Mouse (Mus musculus) midbrain, embryonic 11.5 days (tissue): ENCODE data around the gene Acox2. TPM values are rescaled to one million over a fixed set of nuclear protein-coding genes. Genes with fewer than 3 reads are reported as not detected.
"Not testable (repeated sequence)": the region's sequence is repeated elsewhere in the genome, so short reads cannot be mapped to it uniquely, and the experiment has no call there.

Experiments used
- ATAC-seq: fragments of 200-750 bp; cut with Nextera tagmentation; 2 replicates; pipeline ENCODE4 v1.8.0; 2017; ENCODE audit warnings: moderate TSS enrichment, moderate library complexity; ENCODE audit not compliant: low FRiP score
- DNase-seq: peaks from one replicate; pipeline ENCODE4 v3.0.0; 2015; ENCODE audit warnings: low spot score; ENCODE audit errors: missing footprints
- H3K27ac ChIP-seq: fragments of 300-500 bp; sonication (generic); 2 replicates; pipeline ENCODE4 v1.5.1; 2014; ENCODE audit warnings: low read depth, low read length
- H3K27me3 ChIP-seq: fragments of 300-500 bp; sonication (generic); 2 replicates; pipeline ENCODE4 v1.6.1; 2014; ENCODE audit warnings: mild to moderate bottlenecking, low read length, moderate library complexity, mixed read lengths; ENCODE audit not compliant: control insufficient read depth, insufficient read depth
- H3K36me3 ChIP-seq: fragments of 300-500 bp; sonication (generic); 2 replicates; pipeline ENCODE4 v1.6.1; 2014; ENCODE audit warnings: mild to moderate bottlenecking, low read length, moderate library complexity, mixed read lengths; ENCODE audit not compliant: control insufficient read depth, insufficient read depth
- H3K4me1 ChIP-seq: fragments of 300-500 bp; sonication (generic); 2 replicates; pipeline ENCODE4 v1.6.1; 2014; ENCODE audit warnings: low read length; ENCODE audit not compliant: control insufficient read depth, insufficient read depth
- H3K4me2 ChIP-seq: fragments of 300-500 bp; sonication (generic); 2 replicates; pipeline ENCODE4 v1.6.1; 2014; ENCODE audit warnings: mild to moderate bottlenecking, moderate library complexity
- H3K4me3 ChIP-seq: fragments of 300-500 bp; sonication (generic); 2 replicates; pipeline ENCODE4 v1.5.1; 2014; ENCODE audit warnings: low read depth, low read length
- H3K9ac ChIP-seq: fragments of 300-500 bp; sonication (generic); 2 replicates; pipeline ENCODE4 v1.6.1; 2014; ENCODE audit warnings: low read length
- H3K9me3 ChIP-seq: fragments of 300-500 bp; sonication (generic); 2 replicates; pipeline ENCODE4 v1.6.1; 2016; ENCODE audit warnings: low read length; ENCODE audit not compliant: control insufficient read depth
- WGBS: fragments of 180-500 bp; shearing (Covaris S2); extraction: QIAGEN DNeasy Blood & Tissue Kit; methylation state at CpG from one replicate; pipeline ENCODE4 v1.1.7; 2014; 5-methylcytosine and 5-hydroxymethylcytosine counted together
- polyA plus RNA-seq: library from polyadenylated mRNA; unstranded; fragments of >200 nt; fragmentation: Nextera tagmentation; extraction: Ambion mirVana; gene quantifications from 2 replicates; pipeline ENCODE4 v1.2.1, GENCODE M21; 2014

The Acox2 gene
- polyA plus RNA-seq, 1 experiment from 2014 or later: not detected

DNA sequence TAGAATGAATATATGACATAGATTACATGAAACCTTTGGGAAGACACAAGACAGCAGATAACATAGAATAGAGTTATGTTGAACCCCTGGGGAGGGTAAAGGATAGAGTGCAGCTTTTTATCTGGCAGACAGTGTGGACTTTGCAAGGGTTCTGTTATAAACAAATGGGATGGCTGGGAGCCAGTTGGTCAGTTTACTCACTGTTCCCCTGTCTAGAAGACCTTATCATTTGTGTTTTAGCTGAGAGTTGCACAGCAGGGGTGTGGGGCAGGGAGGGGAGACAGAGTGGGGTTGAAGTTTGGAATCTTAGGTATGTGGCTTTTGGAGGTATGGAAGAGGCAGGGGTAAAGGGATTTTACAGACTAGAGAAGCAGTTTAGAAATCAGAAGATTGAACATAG, 24.6 kb upstream of the Acox2 start:
- ATAC-seq (no peak), DNase-seq (no peak)
- Histone ChIP-seq H3K27me3 (no peaks in the 10 kb centered on the region), H3K27ac (no peak overlapping the region), H3K9me3 (no peaks in the 10 kb centered on the region), H3K36me3 (no peaks in the 10 kb centered on the region), H3K9ac (no peak overlapping the region), H3K4me1 (no peaks in the 10 kb centered on the region), H3K4me2 (no peak overlapping the region), H3K4me3 (no peak overlapping the region)

DNA sequence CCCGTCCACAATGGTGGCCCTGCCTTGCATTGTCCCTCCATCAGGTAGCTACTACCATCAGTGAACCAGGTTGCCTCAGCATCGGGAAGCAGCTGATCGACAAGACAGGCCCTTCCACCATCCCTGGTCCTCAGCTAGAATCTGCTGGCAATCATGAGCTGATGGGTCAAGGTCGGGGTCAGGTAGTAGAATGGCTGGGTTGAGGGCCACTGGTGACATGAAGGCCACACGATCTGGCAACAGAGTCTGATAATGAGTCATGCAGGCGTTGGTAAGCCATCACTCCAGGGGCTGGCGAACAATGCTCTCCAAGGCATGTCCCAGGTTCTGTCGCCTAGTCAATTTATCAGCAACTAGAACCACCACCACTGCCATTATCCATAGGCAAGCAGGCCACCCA, 12.1 kb upstream of the Acox2 start:
- H3K9me3 ChIP-seq, H3K36me3 ChIP-seq, H3K4me1 ChIP-seq, H3K4me3 ChIP-seq, H3K27me3 ChIP-seq, H3K4me2 ChIP-seq, H3K9ac ChIP-seq, H3K27ac ChIP-seq, ATAC-seq, DNase-seq: not testable (repeated sequence)
- 84% methylated on average over 8 of the region's 8 CpGs for WGBS

DNA sequence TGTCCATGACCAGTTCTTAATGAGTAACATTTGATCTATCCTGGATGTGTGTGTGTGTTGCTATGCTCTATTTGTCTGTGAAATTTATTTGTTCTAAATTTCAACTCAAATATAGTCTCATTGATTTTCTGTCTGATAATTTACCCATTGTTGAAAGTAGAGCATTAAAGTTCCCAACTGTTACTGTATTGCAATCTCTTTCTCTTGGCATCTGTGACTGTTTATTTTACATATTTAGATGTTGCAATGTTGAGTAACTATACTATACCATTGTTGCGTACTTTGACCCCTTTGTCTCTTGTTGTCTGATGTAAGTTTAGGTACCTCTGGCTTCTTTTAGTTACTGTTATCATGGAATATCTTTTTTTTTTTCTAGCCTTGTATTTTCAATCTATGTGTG, 5.2 kb upstream of the Acox2 start:
- H3K27ac ChIP-seq: no peak overlapping the region
- DNase-seq (no peak), ATAC-seq (no peak)
- no peak overlapping the region for H3K9ac ChIP-seq
- no peaks in the 10 kb centered on the region for H3K36me3 ChIP-seq
- H3K4me2 ChIP-seq: no peak overlapping the region
- no peaks in the 10 kb centered on the region for H3K9me3 ChIP-seq
- no peaks in the 10 kb centered on the region for H3K4me1 ChIP-seq
- 95% methylated on average over 1 of the region's 1 CpGs for WGBS
- no peak overlapping the region for H3K4me3 ChIP-seq
- no peaks in the 10 kb centered on the region for H3K27me3 ChIP-seq

DNA sequence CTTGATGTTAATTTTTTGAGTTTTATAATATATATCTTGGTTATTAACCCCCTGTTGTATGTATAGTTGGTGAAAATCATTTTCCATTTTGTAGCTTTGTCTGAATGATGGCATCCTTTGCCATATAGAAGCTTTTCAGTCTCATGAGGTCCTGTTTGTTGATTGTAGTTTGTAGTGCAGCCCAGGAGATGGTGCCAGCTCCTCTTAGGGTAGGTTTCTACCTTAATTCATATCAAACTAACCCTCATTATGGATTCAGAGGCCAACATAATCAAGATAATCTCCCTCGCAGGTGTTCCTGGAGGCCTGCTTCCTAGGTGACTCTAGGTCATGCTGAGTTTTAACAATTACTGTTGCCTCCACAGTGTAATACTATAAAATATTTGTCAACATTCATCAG, 3.1 kb upstream of the Acox2 start:
- ATAC-seq (no peak), DNase-seq (no peak)
- Histone ChIP-seq H3K27ac (no peak overlapping the region), H3K4me2 (no peak overlapping the region), H3K4me1 (no peaks in the 10 kb centered on the region), H3K9me3 (no peaks in the 10 kb centered on the region), H3K4me3 (no peak overlapping the region), H3K27me3 (no peaks in the 10 kb centered on the region), H3K9ac (no peak overlapping the region), H3K36me3 (no peaks in the 10 kb centered on the region)
- WGBS: 47% methylated on average over 1 of the region's 1 CpGs

DNA sequence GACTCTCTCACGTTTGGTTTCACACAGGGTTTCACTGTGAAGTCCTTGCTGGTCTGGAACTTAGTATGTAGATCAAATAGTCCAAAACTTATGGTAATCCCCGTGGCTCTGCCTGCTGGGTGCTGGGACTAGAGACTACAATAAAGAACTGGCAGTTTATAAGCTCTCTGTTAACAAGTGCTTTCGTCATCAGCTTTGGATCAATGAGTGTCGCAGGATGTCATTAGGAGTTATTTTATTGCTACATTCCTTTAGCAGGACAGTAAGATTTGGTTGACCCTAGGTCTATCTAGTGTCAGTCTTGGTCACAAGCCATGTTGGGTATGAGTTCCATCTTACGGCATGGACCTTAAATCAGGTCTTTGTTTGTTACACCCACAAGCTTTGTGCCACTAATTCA, 1.1 kb upstream of the Acox2 start:
- no peak overlapping the region for H3K27ac ChIP-seq
- H3K9me3 ChIP-seq: no peaks in the 10 kb centered on the region
- H3K4me1 ChIP-seq: no peaks in the 10 kb centered on the region
- no peak overlapping the region for H3K4me2 ChIP-seq
- no peak overlapping the region for H3K9ac ChIP-seq
- H3K27me3 ChIP-seq: no peaks in the 10 kb centered on the region
- ATAC-seq: no peak
- DNase-seq: no peak
- WGBS: 77% methylated on average over 5 of the region's 5 CpGs
- H3K4me3 ChIP-seq: no peak overlapping the region
- H3K36me3 ChIP-seq: no peaks in the 10 kb centered on the region

DNA sequence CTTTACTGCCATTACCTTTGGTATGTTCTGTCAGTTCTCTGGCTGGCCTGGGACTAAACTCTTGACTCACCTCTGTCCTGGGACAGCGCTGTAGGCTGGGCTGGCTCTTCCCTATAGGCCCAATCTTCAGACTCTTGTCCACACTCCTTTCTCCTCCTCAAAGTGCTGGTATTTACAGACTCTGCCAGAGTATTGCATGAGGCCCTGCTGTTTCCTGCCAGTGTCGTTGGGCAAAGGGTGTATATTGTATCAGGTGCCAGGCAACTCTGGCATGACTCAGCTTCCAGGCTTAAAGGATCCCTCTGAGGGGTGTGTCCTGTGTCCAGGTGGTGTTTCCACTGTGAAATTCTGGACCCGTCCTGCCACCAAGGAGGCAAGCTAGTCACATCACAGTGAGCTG, 401 bp downstream of the Acox2 start:
- DNase-seq: no peak
- Histone ChIP-seq H3K9me3 (no peaks in the 10 kb centered on the region), H3K4me2 (no peak overlapping the region), H3K9ac (no peak overlapping the region), H3K27me3 (no peaks in the 10 kb centered on the region), H3K4me3 (no peak overlapping the region), H3K36me3 (no peaks in the 10 kb centered on the region), H3K27ac (no peak overlapping the region), H3K4me1 (no peaks in the 10 kb centered on the region)
- 86% methylated on average over 3 of the region's 3 CpGs for WGBS
- ATAC-seq: no peak

DNA sequence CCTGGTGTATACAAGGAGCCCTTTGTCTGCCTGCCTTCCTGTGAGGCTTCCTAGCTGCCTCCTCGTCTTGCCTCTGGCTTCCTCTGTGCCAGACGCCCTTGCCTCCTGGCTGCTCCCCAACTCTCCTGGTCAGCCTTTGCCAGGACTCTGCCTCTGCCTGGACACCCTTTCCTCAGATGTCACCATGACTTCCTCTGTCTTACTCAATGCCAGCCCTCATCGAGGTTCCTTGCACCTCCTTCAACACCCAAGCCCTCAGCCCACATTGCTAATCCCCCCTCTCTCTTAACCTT, 872 bp downstream of the Acox2 start:
- Histone ChIP-seq H3K27me3 (no peaks in the 10 kb centered on the region), H3K9me3 (no peaks in the 10 kb centered on the region), H3K4me2 (no peak overlapping the region), H3K4me1 (no peaks in the 10 kb centered on the region), H3K4me3 (no peak overlapping the region), H3K36me3 (no peaks in the 10 kb centered on the region), H3K9ac (no peak overlapping the region), H3K27ac (no peak overlapping the region)
- ATAC-seq (no peak), DNase-seq (no peak)
- 51% methylated on average over 3 of the region's 3 CpGs for WGBS

DNA sequence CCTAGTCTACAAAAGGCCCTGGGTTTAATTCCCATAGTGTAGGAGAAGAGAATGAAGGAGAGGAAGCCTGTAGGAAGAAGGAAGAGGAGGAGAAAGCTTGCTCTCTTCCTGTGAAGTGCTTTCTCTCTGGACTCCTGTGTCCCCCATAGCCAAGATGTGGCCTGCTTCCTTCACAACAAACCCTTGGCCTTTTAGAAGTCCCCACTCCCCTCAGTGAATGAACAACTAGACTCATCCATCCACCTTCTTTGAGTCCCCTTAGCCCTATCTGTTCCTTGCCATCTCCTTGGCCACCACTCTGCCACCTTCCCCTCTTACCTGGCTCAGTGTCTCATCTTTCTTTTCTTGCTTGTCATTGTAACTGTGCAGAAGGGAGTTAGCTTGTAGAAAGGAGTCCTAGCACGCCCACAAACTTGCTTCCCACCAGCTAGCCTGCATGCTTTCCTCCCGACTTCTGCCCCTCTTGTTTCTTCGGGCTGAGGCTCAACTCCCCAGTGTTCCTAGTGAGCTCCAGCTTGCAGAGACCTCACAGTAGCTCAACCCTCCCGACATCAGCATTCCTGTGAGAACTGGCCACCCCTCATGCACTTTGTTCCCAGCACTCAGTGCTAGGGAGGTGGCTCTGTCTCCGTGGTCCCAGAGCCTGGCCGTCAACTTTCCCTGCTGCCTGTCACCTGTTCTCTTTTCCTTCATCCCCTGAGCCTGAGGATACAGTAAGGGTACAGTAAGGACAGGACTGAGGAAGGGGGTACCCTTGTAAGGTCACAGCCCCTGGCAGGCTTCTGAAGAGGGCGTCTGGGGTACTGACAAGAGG, 1.4 kb downstream of the Acox2 start:
- H3K9ac ChIP-seq: no peak overlapping the region
- H3K36me3 ChIP-seq: no peaks in the 10 kb centered on the region
- H3K9me3 ChIP-seq: no peaks in the 10 kb centered on the region
- DNase-seq (no peak), ATAC-seq (no peak)
- 62% methylated on average over 7 of the region's 7 CpGs for WGBS
- no peaks in the 10 kb centered on the region for H3K4me1 ChIP-seq
- H3K27me3 ChIP-seq: no peaks in the 10 kb centered on the region
- H3K4me3 ChIP-seq: no peak overlapping the region
- no peak overlapping the region for H3K27ac ChIP-seq
- no peak overlapping the region for H3K4me2 ChIP-seq

DNA sequence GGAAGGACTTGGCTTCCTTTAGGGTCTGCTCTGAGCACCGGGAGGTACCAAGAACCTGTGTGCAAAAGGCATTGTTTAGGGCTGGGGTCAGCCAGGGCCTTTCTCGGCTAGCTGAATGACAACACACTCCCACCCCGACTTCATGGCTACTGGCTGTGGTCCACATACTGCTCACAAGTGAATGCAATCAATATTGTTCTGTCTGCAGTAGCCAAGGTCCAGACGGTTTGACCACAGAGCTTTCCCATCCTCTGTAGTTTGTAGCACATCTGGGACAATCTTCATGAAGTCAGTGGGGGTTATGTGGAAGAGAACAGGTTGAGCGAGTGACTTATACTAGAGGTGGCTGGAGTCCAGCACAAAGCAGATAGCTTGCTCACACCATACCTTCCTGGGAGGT, 2.3 kb downstream of the Acox2 start:
- 74% methylated on average over 5 of the region's 5 CpGs for WGBS
- DNase-seq: no peak
- Histone ChIP-seq H3K27ac (no peak overlapping the region), H3K36me3 (no peaks in the 10 kb centered on the region), H3K4me2 (no peak overlapping the region), H3K27me3 (no peaks in the 10 kb centered on the region), H3K4me1 (no peaks in the 10 kb centered on the region), H3K4me3 (no peak overlapping the region), H3K9ac (no peak overlapping the region), H3K9me3 (no peaks in the 10 kb centered on the region)
- ATAC-seq: no peak
